Mouse (Mus musculus) thymus, postnatal 14 days (tissue): ENCODE measurements around the gene Ercc8.

Experiments
- DNase-seq: peaks from one replicate; pipeline ENCODE4 v3.0.0; 2021

Ercc8 gene

DNA sequence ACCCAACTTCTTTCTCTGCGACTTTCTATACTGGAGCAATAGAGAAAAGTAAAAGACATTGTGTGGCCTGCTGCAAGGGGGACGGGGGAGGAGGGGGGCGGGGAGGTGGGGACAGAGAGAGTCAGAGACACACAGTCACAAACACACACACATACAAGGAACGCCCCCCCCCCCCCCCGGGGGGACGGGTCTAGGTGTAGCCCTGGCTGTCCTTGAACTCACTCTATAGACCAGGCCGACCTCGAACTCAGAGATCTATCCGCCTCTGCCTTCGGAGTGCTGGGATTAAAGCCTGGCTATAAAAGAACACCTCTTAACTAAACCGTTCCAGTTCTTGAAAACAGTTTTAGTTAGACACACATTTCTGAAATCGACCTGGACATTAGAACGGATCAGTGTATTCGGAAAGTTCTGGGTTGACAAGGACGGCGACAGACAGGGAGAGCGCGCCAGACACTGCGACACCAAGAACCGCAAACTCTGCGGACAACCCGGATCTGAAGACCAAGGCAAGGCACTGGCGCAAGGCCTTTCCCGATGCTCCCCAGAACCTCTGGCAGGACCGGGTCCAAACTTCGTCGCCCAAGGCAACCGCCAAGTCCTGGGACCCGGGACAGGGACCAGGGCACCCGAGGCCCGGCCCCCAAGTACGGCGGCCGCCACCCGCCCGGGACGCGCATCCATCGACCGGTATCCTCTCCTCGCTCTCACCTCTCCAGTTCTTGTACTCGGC is 633 bp upstream of the Ercc8 start:
- DNase-seq: peak; percentile 6

DNA sequence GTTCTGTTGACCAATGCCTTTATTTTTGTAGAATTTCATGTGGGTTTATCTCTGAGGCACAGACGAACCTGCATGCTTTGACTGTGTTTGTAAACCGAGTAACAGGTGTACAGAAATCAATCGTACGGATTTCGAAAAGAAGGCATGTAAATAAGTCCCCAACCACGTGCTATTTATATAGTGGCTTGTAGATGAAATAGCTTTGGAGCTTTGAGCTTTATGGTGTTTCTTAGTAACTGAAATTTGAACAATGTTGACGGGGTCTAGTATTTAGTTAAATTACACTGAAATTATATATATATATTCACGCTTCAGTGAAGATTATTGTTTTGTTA is 677 bp downstream of the Ercc8 start:
- DNase-seq: no peak

DNA sequence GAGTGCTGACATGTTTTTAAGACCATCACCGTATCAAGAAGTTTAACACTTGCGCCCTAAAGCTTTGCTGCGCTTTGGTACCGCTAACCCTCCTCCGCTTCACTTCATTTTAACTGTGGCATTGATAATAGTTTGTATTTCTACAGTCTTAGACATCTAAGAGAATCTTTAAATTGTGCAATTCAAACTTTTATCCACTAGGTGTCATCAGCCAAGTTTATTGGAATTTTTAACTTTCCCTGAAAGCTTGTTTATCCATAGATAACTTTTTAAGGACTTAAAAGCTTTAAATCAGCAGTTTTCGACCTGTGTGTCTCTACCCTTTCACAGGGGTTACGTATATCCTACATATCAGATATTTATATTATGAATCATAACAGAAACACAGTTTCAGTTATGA is 1.4 kb downstream of the Ercc8 start:
- no peak for DNase-seq

DNA sequence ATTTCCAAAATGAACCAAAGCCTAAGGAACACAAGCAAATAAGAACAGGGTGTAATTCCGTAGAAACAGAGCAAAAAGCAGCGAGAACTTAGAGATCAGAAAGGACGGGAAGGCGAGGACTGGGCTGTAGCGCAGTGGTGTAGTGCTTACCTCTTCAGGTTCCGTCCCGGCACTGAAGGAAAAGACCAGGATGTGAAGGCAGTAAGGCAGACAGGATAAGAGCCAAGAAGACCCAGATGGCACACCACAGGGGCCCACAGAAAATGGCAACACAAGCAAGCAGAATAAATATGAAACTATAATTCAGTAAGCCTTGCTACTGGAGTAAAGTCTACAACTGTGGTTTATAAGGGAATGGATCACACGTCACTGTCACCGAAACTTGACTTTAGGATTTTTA is 5.4 kb downstream of the Ercc8 start:
- no peak for DNase-seq

DNA sequence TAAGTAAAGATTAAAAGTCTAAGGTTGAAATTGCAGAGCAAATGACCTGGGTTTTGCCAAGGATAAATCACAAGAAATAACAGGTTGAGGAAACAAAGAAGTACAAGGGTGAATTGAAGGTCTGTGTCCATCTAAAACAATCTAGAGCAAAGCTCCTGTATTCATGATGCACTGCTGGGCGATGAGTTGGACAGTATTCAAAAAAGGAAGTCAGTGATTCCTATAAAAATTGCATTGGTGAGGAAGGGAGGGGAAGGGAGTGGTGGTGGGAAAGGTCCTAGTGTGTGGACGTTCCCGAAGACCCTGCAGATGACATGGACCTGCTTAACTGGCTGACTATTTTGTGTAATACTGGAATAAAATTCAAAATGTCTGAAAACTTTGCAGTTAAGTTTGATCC is 6.1 kb downstream of the Ercc8 start:
- DNase-seq: no peak

DNA sequence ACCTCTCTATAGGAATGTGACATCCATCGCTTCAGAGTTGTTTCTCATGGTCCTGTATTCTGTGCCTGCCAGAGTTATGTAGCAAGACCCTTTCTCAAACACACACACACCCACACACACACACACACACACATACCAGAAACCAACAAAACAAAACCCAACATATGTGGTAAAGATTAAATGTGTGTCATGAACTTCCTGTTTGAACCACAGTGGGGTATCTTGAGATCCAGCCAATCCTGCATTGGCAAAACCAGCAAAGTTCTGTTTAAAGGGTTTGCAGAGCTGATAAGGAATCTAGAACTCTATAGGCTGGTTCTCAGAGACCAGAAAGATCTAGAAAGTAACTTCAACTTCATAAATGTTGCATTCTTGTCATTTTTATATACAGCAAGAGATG is 11.5 kb downstream of the Ercc8 start:
- peak; percentile 8 for DNase-seq

DNA sequence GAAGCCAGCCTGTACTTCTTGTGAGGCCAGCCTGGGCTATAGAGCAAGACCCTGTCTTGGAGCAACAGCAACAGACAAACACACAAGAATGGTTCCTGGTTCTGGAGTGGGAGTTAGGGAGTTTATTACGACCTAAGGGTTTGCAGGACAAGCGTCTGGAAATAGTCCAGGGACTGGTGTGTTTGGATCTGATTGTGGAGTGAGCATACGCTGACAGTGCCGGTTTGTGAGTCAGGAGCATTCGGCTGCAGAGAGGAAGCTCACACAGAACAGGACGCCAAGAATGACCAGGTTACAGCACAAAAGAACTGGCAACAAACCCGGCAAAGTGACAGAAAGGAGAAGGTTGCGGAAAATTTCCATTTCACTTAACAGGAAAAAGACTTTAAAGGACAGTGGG is 12.0 kb downstream of the Ercc8 start:
- DNase-seq: no peak

DNA sequence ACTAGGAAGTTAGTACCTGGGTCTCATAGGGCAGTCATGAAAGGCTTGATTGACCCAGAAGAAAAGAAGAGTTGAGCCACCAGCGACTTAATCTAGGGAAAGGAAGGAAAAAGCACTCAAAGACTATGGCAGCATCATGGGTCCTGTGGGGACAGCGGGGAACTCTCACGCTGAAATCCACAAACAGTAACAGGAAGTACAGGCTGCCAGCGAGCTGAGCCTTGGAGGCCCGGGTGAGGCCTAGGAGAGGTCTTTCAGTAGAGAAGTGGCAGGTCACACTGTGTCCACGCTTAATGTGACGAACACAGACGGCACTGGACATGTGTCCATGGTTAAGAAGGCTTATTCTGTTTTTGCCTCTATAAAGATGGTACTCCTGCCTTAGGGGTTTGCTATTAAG is 21.1 kb downstream of the Ercc8 start:
- no peak for DNase-seq

DNA sequence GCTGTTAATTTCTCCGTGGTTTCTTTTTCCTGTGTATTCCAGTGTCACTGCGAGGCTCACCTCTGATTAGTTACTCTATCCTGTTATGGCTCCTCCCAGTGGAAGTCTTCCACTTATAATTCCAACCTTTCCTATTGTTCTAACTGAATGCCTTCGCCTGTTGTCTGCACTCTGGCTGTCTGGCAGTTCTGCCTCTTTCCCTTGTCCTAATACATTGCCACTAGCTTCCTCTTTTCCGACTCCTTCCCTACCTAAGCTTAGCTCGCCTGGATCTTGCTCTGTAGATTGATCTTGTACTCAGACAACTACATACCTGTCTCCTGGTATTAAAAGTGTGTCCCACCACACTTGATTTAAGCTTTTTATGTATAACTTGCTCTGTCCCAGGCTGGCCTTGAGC is 22.3 kb downstream of the Ercc8 start:
- DNase-seq: no peak

DNA sequence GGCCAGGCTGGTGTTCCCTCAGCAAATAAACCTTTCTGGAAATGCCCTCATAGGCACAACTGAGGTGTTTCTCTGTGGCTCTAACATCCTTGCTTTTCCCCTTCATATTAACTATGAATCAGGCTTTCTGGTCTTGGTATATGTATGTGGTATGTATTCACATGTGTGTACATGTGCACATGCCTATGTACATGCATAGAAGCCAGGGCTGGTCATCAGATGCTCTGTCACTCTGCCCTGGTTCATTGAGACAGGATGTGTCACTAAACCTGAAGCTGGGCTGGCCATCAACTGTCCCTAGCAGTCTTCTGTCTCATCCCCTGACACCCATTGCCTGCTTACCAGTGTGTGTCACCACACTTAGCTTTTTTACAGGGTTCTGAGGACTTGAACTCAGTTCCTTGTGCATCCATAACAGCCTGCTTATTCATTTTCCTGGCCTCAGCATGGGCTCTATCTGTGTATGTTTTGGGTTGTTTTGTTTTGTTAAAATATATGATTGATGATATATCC is 26.3 kb downstream of the Ercc8 start:
- no peak for DNase-seq

DNA sequence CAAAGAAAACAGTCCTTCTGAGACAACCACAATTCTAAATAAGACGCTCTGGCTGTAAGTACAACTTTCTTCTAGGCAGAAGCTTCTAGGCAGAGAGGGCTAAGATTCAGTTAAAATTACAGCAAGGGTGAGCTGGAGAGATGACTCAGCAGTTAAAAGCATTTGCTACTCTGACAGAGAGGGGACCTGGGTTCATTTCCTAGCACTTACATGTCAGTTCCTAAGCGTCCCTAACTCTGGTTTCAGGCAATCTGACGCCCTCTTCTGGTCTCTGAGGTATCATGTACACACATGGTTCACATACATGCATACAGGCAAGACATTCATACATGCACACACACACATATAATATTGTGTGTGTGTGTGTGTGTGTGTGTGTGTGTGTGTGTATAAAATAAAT is 27.0 kb downstream of the Ercc8 start:
- no peak for DNase-seq

DNA sequence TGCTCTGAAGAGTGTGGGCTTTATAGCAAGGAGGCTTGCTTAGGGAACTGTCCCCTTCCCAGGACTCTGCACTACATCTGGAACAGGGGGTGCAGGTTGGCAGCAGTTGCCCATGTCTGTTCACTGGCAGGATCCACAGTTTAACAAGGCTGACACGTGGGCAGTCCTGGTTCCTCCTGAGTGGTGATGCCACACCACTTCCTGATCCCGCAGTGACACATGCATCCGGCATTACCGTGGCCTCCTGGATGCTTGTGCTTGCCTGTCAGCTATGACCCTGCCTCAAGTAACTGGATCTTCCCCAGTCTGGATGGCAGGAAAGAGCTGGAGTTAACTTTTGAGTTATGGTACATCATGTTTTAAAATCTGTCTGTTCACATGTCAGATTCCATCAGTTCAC is 29.5 kb downstream of the Ercc8 start:
- no peak for DNase-seq

DNA sequence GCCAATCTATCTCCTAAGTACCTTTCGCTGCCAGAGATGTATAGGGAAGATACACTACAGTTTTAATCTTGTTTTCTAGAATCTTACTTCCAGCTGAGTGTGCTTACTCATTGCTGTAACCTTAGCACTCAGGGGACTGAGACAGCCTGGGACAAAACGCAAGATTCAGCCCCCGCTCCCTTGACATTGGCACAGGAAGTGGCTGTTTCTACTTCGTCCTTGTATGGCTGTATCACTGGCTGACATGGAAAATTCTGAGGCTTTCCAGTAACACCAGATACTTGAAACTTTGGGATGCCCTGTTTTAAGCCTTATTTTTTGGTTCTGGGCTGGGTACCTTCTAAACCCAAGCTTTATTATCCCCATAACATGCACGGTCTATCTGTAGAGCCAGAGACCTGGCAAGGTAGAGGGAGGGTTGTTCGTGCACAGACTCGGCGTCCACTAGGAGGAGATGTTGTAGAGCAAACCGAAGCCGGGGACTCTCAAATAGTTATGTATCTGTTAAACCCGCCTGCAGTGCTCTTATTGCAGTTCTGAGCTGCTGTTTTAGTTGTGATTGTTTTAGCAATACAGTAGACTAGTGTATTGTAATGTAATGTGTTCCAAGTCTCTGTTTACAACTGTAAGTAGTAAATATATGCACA is 32.7 kb downstream of the Ercc8 start:
- peak; percentile 59 for DNase-seq

DNA sequence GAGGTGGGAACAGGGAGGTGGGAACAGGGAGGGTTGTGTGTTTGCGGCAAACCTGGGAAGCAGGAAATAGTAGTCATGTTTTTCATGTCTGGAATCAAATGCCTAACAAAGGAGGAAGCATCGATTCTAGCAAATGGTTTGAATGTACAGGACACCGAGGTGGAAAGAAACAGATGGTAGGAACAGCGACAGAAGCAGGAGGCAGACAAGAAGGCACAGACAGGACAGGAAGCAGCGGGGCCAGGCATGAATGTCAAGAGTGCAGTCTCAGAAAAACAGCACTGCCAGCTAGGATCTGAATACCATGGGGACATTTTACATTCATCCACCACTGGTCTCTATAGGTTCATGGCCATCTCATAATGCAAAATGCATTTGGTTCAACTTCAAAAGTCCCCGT is 36.9 kb downstream of the Ercc8 start:
- no peak for DNase-seq

DNA sequence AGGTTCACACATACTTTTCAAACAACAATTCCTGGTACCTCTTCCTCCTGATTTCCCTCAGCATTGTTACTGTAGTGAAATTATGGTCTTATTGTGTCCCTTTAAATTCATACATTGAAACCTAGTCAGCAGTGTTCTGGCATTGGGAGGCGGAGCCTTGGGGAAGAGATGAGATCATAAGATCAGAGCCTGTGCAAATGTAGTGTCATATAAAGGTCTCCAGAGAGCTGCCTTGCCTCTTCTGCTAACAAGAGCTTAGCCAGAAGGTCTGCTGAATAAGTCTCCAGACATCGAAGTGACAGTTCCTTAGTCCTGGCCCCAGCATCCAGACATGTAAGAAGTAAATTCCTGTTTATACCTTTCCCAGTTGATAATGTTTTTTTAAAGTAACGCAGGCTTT is 46.3 kb downstream of the Ercc8 start:
- DNase-seq: no peak

DNA sequence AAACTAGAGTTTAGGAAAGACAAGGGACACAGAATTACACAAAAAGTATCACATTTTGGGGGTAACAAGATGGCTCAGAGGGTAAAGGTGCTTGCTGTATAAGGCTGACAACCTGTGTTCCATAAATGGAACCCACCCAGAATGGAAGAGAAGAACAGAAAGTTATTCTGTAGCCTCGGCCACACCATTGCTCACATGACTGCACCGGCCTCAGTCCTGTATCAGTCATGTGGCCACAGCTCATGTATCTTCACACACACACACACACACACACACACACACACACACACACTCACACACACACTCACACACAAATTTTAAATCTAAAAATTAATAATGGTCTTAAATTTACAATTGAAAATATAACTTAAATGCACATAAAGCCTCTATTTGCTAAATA is 48.9 kb downstream of the Ercc8 start:
- DNase-seq: no peak

DNA sequence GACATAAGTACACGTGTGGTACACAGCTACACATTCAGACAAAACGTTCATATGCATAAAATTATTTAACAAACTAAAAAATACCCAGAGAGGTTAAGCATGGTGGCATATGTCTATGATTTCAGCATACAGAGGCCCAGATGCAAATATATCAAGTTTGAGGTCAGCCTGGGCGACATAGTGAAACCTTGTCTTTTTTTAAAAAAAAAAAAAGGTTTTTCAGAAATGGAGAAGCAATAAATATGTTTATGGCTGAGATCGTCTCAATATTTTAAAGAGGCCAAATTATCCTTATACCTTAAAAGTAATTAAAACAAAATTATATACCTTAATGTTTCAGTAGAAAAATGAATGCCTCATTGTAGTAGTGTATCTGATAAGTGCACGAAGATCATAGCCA is 49.6 kb downstream of the Ercc8 start:
- DNase-seq: no peak

DNA sequence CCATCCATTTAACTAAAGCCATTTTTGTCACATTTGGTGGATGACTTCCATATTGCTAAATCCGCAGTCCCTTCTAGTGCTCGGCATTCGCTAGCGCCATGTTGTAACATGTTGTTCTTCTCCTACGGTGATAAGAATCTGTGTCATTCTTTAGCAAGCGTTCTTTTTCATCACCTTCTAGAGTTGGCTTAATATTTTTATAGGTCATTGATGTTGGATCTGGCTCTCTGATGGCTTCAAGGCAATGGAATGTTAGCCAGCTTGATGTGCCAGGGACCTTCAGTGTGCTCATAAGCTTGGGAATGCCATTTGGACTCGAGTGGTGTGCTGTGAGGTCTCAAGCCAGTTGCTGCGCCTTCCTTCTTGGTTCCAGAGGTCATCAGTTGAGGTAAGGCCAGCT is 52.4 kb downstream of the Ercc8 start:
- no peak for DNase-seq

DNA sequence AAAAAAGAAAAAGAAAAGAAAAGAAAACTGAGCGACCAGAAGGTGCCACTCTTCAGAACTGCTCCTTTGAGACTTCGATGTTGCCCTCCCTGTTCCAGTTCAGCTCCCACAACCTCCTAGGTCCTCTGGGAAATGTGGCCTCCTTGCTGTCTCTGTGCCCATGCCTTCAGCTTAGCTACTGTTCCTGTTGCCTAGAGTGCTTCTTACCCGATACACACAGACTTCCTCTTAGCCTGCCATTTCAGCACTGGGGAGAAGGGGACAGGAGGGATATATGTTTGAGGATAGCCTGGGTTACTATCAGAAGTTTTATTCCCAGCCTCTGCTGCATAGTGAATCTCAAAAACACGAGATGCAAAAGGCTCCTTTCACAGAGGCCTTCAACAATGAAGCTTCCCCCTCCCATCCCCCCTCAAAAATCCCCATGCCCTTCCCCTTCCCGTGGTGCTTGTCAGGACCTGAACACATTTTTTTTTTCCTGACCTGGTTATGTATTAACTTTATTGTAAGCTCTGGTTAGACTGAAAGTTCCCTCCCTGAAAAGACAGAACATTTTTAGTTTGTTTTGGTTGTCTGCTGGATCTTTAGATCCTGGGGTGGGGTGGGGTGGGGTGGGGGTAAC is 54.0 kb downstream of the Ercc8 start:
- DNase-seq: no peak

DNA sequence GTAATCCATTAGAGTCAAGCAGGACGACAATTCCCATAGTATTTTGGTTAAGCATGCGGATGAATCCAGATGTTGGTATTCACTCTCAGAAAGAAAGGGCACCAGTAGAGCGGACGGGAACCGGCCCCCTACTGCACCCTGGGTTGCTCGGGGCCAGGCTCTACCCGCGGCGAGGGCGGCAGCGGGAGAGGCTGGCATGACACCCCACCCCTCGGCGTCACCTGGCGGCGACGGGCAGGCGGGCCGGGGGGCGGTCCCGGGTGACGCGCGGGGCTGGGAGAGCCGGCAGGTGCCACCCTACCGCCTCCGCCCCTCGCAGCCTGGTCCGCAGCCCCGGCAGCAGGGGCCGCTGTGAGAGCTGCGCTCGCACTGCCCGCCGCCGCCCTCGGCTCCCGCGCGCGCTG is 55.6 kb downstream of the Ercc8 start, which contains the start of gene Elovl7:
TSS of gene Elovl7 (plus strand) at position 324 of the 404 bp plus-strand sequence.
- DNase-seq: peak; percentile 94

DNA sequence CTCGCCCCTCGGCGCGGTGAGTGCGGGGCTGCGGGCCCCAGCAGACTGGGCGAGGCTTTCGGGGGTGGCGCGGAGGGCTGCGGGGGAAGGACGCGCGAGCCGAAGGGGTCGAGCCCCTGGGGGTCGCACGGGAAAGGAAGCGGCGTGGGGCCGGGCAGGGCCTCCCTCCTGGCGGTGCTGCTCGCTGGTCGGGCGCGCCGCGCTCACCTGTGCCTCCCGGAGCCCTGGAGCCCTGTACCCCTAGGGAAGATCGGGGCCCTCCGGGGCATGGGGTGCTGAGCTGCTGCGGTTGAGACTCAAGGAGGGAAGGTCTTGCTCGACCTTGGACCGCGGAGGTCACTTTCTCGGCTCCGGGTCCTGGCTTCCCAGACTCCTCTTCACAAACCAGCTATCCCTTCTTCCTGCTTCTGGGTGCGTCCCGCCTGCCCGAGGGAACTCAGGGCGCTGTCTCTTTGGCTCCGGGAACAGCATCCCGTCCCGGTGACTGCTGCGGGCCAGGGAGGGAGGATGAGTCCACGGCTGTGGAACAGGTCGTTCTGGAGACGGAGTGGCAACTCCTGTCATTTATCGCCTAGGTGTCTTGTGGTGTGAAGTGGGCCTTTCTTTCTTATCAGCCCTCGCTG is 56.1 kb downstream of the Ercc8 start:
- no peak for DNase-seq

DNA sequence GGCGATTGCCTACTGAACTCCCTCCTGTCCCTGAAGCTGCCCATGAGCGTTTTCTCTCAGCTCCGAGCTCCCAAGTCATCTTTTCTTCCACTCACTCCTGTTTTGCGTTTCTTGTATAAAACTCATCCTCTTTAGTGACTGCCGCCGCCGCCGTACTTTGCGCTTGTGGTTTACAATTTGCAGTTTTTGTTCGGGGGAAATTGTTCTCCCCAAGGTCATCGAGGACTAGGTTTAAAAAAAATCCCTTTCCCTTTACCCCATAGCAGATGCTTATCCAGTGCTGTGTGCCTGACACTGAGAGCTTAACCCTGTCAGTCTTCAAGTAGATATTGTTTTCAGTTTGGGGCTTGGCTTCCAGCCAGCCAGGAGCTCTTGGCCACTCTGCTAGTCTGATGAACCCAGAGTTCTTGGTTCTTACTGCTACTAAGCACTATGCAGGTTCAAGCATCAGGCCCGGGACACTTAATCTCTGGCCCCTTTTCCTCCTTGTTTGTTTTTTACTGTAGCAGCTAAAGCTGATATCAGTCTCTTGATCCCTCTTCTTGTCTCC is 56.8 kb downstream of the Ercc8 start:
- DNase-seq: no peak

DNA sequence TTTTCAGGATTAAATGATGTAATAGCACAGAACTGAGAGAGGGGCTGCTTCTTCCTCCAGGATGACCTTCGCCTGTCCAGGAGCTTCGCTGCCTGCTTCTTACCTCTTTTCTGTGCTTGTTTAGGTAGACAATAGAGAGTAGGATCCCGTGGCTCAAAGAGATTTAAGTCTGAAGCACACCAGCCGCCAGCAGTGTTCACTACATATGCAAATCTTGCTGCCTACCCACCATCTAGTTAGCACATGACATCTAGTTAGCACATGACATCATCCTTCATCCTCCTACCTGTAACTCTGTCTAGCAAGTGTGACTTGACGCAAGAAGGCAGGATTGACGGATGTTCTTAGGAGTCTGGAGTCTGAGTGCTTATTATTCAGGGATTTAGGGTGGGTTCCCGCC is 61.2 kb downstream of the Ercc8 start:
- DNase-seq: no peak

DNA sequence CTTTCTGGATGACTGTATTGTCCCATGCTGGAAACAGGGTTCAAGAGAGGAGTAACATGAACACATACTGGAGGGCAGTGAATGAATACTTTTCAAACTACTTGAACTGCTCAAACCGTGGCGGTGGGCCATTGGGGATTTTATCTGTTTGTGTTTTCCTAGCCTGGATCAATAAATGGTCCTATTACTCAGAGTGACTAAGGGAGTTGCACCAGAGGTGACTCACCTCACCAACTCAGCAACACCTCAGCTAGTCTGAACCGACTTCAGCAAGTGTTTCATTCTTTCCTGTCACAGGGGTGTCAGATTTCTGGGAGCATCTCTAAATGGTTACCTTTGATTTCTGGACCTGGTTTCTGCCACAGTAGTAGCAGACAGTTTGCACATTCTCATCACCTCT is 70.7 kb downstream of the Ercc8 start:
- no peak for DNase-seq
